Mouse (Mus musculus): ENCODE measurements around the gene Snx9.

Gene Snx9

GRCm38 (mm10) chr17:5935680-5936079, 94.6 kb downstream of the Snx9 start:
- no peak for DNase-seq

GRCm38 (mm10) chr17:5936276-5936675, 95.1 kb downstream of the Snx9 start:
- DNase-seq: no peak

- DNase-seq: no peak
These were observed 96.3 kb downstream of the Snx9 start for GRCm38 (mm10) chr17:5937441-5937840.

GRCm38 (mm10) chr17:5939871-5940270, 98.7 kb downstream of the Snx9 start:
- DNase-seq: no peak

- peak; percentile 82 for DNase-seq
These were observed 99.7 kb downstream of the Snx9 start for GRCm38 (mm10) chr17:5940792-5941191.

GRCm38 (mm10) chr17:5941230-5942043, 100.3 kb downstream of the Snx9 start, which contains the start of gene Synj2:
Synj2 (plus strand) TSS chr17:5941280.
- peak; percentile 38 to 39 for DNase-seq

- no peak for DNase-seq
These were observed 101.0 kb downstream of the Snx9 start for GRCm38 (mm10) chr17:5942156-5942555.

- DNase-seq: no peak
These were observed 101.9 kb downstream of the Snx9 start for GRCm38 (mm10) chr17:5943053-5943452.

GRCm38 (mm10) chr17:5947039-5947438, 105.9 kb downstream of the Snx9 start:
- DNase-seq: no peak

GRCm38 (mm10) chr17:5952455-5952854, 111.3 kb downstream of the Snx9 start:
- no peak for DNase-seq

GRCm38 (mm10) chr17:5956350-5957000, 115.3 kb downstream of the Snx9 start:
- no peak for DNase-seq

GRCm38 (mm10) chr17:5957097-5957496, 116.0 kb downstream of the Snx9 start:
- no peak for DNase-seq

- no peak for DNase-seq
These were observed 117.1 kb downstream of the Snx9 start for GRCm38 (mm10) chr17:5958229-5958628.

- DNase-seq: no peak
These were observed 117.5 kb downstream of the Snx9 start for GRCm38 (mm10) chr17:5958636-5959035.

GRCm38 (mm10) chr17:5959096-5959495, 118.0 kb downstream of the Snx9 start:
- no peak for DNase-seq

- DNase-seq: no peak
These were observed 118.7 kb downstream of the Snx9 start for GRCm38 (mm10) chr17:5959802-5960201.

GRCm38 (mm10) chr17:5963766-5964165, 122.6 kb downstream of the Snx9 start:
- DNase-seq: no peak

- no peak for DNase-seq
These were observed 124.1 kb downstream of the Snx9 start for GRCm38 (mm10) chr17:5965084-5965781.

GRCm38 (mm10) chr17:5966706-5967105, 125.6 kb downstream of the Snx9 start:
- no peak for DNase-seq

GRCm38 (mm10) chr17:5968562-5968961, 127.4 kb downstream of the Snx9 start:
- no peak for DNase-seq

GRCm38 (mm10) chr17:5969246-5969645, 128.1 kb downstream of the Snx9 start:
- no peak for DNase-seq

GRCm38 (mm10) chr17:5970298-5970821, 129.2 kb downstream of the Snx9 start:
- DNase-seq: no peak

GRCm38 (mm10) chr17:5973536-5973935, 132.4 kb downstream of the Snx9 start:
- DNase-seq: peak in 1 of 2 experiments; percentile 29
